Mouse (Mus musculus): ENCODE results near the gene Ndufs7.

GRCm38 (mm10) chr10:80276238-80276637 lies 27.3 kb downstream of the Ndufs7 start:
- TF ChIP-seq CTCF (conservative IDR thresholded peaks at IDR 0.05 in 1 of 2, IDR thresholded peaks at IDR 0.05 in 1 of 2; ENCODE audit: low read depth in 2 of 2, low read length in 2 of 2) (no peak), ELF1 (IDR thresholded peaks at IDR 0.05; ENCODE audit: low read depth, low read length) (no peak), SIN3A (IDR thresholded peaks at IDR 0.05; ENCODE audit: low read length) (no peak)
